Mouse (Mus musculus) MEL (cell line): ENCODE measurements around the gene Ap2b1.

Experiments used
- CTCF ChIP-seq, 3 experiments: IDR thresholded peaks in 2 of 3; conservative IDR thresholded peaks in 1 of 3; 2 replicates each; pipeline ENCODE4 v1.5.1; 2011 to 2012; ENCODE audit warnings: low read length in 3 of 3, low read depth in 2 of 3, mild to moderate bottlenecking in 2 of 3, improper control_type of control experiment in 1 of 3, inconsistent platforms in 1 of 3, mixed read lengths in 1 of 3, moderate library complexity in 1 of 3; ENCODE audit not compliant: control insufficient read depth in 1 of 3, insufficient read depth in 1 of 3, poor library complexity in 1 of 3, severe bottlenecking in 1 of 3
- MAZ ChIP-seq: IDR thresholded peaks from 2 replicates; pipeline ENCODE4 v1.6.1; 2012; ENCODE audit warnings: low read depth, mild to moderate bottlenecking, inconsistent platforms, low read length, improper control_type of control experiment
- SMC3 ChIP-seq: IDR thresholded peaks from 2 replicates; pipeline ENCODE4 v1.6.1; 2011; ENCODE audit warnings: low read depth, low read length, improper control_type of control experiment
- USF1 ChIP-seq: IDR thresholded peaks from 2 replicates; pipeline ENCODE4 v1.6.1; 2014; ENCODE audit warnings: low read depth, mild to moderate bottlenecking, inconsistent platforms, low read length, improper control_type of control experiment, moderate library complexity
- ZC3H11A ChIP-seq: IDR thresholded peaks from 2 replicates; pipeline ENCODE4 v1.6.1; 2012; ENCODE audit warnings: low read depth, mild to moderate bottlenecking, inconsistent platforms, low read length, improper control_type of control experiment

DNA sequence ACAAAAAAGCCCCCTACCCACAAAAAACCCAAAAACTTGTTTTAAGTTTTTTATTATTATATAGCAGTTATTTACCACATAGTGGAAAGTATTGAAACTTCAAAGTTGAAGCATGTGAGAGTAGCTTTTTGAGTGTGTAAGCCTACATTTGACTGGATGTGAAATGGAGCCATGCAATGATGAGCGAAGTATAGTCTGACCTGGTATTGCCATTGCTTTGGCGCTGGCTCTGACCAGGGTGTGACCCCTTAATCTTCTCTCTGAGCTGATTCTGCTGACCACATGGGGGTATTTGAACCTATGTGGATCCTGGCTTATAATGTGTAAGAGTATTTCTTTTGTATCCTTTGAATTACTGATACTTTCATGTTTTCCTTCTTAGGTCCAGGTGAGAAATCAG, 4.7 kb upstream of the Ap2b1 start:
- TF ChIP-seq MAZ (no peak), USF1 (no peak), ZC3H11A (no peak), CTCF (IDR thresholded peaks at IDR 0.05 in 2 of 3, conservative IDR thresholded peaks at IDR 0.05 in 1 of 3; ENCODE audit: control insufficient read depth in 1 of 3, insufficient read depth in 1 of 3, low read depth in 2 of 3, low read length in 3 of 3, poor library complexity in 1 of 3, severe bottlenecking in 1 of 3) (no peak), SMC3 (no peak)
